Mouse (Mus musculus) cerebellum, adult 2 months (tissue): ENCODE results near the gene Plekhn1.

ENCODE experiments used
- CTCF ChIP-seq: fragments of 200-500 bp; IDR thresholded peaks from 2 replicates; pipeline ENCODE4 v1.5.1; 2011; ENCODE audit warnings: low read depth, mild to moderate bottlenecking, control low read depth, low read length, moderate library complexity, borderline replicate concordance; ENCODE audit not compliant: insufficient read depth
- POLR2A ChIP-seq: fragments of 200-500 bp; IDR thresholded peaks from 2 replicates; pipeline ENCODE4 v1.6.1; 2011; ENCODE audit warnings: low read length, control low read depth, borderline replicate concordance; ENCODE audit not compliant: insufficient read depth

- no peak for TF ChIP-seq POLR2A
- no peak for TF ChIP-seq CTCF
Observed at GRCm38 (mm10) chr4:156216196-156216595, 18.5 kb downstream of the Plekhn1 start.
